Mouse (Mus musculus) hindbrain, postnatal 0 days (tissue): Measurements from ENCODE around the gene Mars. TPM values are rescaled to one million over a fixed set of nuclear protein-coding genes. Genes with fewer than 3 reads are reported as not detected.

Experiments used
- ATAC-seq: fragments of 200-750 bp; cut with Nextera tagmentation; 2 replicates; pipeline ENCODE4 v1.8.0; 2017; ENCODE audit warnings: mild to moderate bottlenecking, moderate TSS enrichment, moderate library complexity
- DNase-seq: peaks from one replicate; pipeline ENCODE4 v3.0.0-alpha.2; 2015; ENCODE audit warnings: low spot score
- H3K27ac ChIP-seq: fragments of 300-500 bp; sonication (generic); 2 replicates; pipeline ENCODE4 v1.5.1; 2014; ENCODE audit warnings: mild to moderate bottlenecking
- H3K27me3 ChIP-seq: fragments of 300-500 bp; sonication (generic); 2 replicates; pipeline ENCODE4 v1.6.1; 2014; ENCODE audit warnings: low read length, mixed read lengths; ENCODE audit not compliant: insufficient read depth
- H3K36me3 ChIP-seq: fragments of 300-500 bp; sonication (generic); 2 replicates; pipeline ENCODE4 v1.6.1; 2014; ENCODE audit warnings: low read length, mixed read lengths; ENCODE audit not compliant: insufficient read depth
- H3K4me1 ChIP-seq: fragments of 300-500 bp; sonication (generic); 2 replicates; pipeline ENCODE4 v1.6.1; 2014; ENCODE audit warnings: antibody characterized with exemption, low read length, mixed read lengths; ENCODE audit not compliant: insufficient read depth
- H3K4me2 ChIP-seq: fragments of 300-500 bp; sonication (generic); 2 replicates; pipeline ENCODE4 v1.6.1; 2014; ENCODE audit warnings: low read depth, mild to moderate bottlenecking, low read length, moderate library complexity, mixed read lengths
- H3K4me3 ChIP-seq: fragments of 300-500 bp; sonication (generic); 2 replicates; pipeline ENCODE4 v1.5.1; 2014; ENCODE audit warnings: low read length
- H3K9ac ChIP-seq: fragments of 300-500 bp; sonication (generic); replicated peaks from 2 replicates; pipeline ENCODE4 v1.6.1; 2014; ENCODE audit warnings: mild to moderate bottlenecking, low read length, moderate library complexity, mixed read lengths
- H3K9me3 ChIP-seq: fragments of 300-500 bp; sonication (generic); 2 replicates; pipeline ENCODE4 v1.6.1; 2016; ENCODE audit warnings: low read length, mixed read lengths
- CTCF ChIP-seq: IDR thresholded peaks from 2 replicates; pipeline ENCODE4 v1.5.1; 2016; ENCODE audit warnings: antibody characterized with exemption, control low read depth, low read depth
- WGBS: fragments of 180-500 bp; shearing (Covaris S2); extraction: QIAGEN DNeasy Blood & Tissue Kit; methylation state at CpG from one replicate; pipeline ENCODE4 v1.1.7; 2014; 5-methylcytosine and 5-hydroxymethylcytosine counted together
- polyA plus RNA-seq: library from polyadenylated mRNA; unstranded; fragments of >200 nt; fragmentation: Nextera tagmentation; extraction: Ambion mirVana; gene quantifications from 2 replicates; pipeline ENCODE4 v1.2.1, GENCODE M21; 2015
- total RNA-seq: library from RNA; depleted of rRNA; stranded (reverse); fragments of >200 nt; gene quantifications from 2 replicates; pipeline ENCODE4 v1.2.3, GENCODE M21; 2014

Mars gene
- total and polyA plus RNA-seq, 2 experiments from 2014 or later: 90.4 to 104 TPM

- ATAC-seq (no peak), DNase-seq (no peak)
- H3K9ac ChIP-seq: peak overlapping the region; percentile 66; the same call in 1 of the 2 replicates
- no peaks in the 10 kb centered on the region for H3K9me3 ChIP-seq
- peak overlapping the region; percentile 80 for H3K4me2 ChIP-seq
- WGBS: 45% methylated on average over 5 of the region's 5 CpGs
- peaks cover 23% of the 10 kb centered on the region for H3K4me1 ChIP-seq
- TF ChIP-seq CTCF: no peak
- H3K4me3 ChIP-seq: peak overlapping the region; percentile 69
- H3K36me3 ChIP-seq: peaks cover 24% of the 10 kb centered on the region
- H3K27ac ChIP-seq: peak overlapping the region; percentile 97; the same call in 1 of the 2 replicates
- H3K27me3 ChIP-seq: no peaks in the 10 kb centered on the region
Measured at GRCm38 (mm10) chr10:127291881-127292638, 19.5 kb downstream of the Mars start.

DNA sequence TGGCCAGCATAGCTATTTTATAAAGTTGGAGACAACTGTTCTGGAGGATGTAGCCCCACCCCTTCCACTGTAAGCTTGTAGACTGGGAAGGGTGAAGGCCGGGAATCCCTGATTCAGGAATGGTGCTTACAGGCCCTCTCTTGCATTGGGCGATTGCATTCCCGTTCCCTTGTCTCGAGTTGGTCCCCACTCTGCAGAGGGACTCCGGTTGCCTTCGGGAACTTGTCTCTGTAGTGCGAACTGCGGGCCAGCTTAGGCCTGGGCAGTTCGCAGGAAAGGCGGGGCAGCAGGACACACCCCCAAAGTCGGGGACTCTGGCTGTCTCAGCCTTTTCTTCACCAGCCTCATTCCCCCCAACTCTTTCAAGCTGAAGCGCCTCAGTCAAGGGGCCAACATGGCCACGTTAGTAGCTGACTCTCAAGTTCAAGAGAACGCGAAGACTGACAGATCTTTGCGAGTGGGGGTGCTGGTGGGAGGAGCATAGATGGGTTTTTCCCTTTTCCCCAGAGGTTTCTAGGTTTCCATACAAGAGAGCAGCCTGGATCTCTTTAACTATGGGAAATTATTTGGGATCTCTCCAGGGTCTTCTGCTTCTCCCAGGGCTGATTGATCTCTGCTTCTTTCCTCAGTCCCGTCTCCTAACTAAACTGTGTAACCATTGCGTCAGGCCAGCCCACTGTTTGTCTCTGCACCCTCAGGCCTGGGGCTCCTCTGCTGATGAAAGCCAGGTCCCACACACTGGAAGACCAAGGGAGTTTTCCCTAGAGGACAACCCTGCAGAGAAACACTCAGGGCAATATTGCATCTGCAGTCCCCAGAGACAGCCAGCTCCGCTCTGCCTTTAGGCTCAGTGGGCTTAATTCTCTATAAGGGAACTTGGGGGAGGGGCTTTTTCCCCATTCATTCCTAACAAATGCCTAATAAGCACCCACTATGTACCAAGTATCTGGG, 20.4 kb downstream of the Mars start:
- H3K36me3 ChIP-seq: peaks cover 17% of the 10 kb centered on the region
- peak; percentile 62 for DNase-seq
- WGBS: 1% methylated on average over 19 of the region's 19 CpGs
- H3K4me3 ChIP-seq: peak overlapping the region; percentile 69
- no peaks in the 10 kb centered on the region for H3K27me3 ChIP-seq
- H3K4me2 ChIP-seq: peak overlapping the region; percentile 80
- peak overlapping the region; percentile 66 for H3K9ac ChIP-seq
- no peak for TF ChIP-seq CTCF
- peak overlapping the region; percentile 97 for H3K27ac ChIP-seq
- no peaks in the 10 kb centered on the region for H3K9me3 ChIP-seq
- H3K4me1 ChIP-seq: peaks cover 32% of the 10 kb centered on the region
- ATAC-seq: peak; percentile 46

GRCm38 (mm10) chr10:127290307-127290929, 21.2 kb downstream of the Mars start:
- ATAC-seq (peak; percentile 94), DNase-seq (peak; percentile 100)
- peak overlapping the region; percentile 80 for H3K4me2 ChIP-seq
- WGBS: 0% methylated on average over 44 of the region's 47 CpGs
- peak overlapping the region; percentile 97 for H3K27ac ChIP-seq
- peak; percentile 12; the same call in 1 of the 2 replicates for TF ChIP-seq CTCF
- H3K9me3 ChIP-seq: no peaks in the 10 kb centered on the region
- peak overlapping the region; percentile 69 for H3K4me3 ChIP-seq
- peaks cover 33% of the 10 kb centered on the region for H3K4me1 ChIP-seq
- H3K9ac ChIP-seq: peak overlapping the region; percentile 66
- no peaks in the 10 kb centered on the region for H3K27me3 ChIP-seq
- peaks cover 12% of the 10 kb centered on the region for H3K36me3 ChIP-seq

DNA sequence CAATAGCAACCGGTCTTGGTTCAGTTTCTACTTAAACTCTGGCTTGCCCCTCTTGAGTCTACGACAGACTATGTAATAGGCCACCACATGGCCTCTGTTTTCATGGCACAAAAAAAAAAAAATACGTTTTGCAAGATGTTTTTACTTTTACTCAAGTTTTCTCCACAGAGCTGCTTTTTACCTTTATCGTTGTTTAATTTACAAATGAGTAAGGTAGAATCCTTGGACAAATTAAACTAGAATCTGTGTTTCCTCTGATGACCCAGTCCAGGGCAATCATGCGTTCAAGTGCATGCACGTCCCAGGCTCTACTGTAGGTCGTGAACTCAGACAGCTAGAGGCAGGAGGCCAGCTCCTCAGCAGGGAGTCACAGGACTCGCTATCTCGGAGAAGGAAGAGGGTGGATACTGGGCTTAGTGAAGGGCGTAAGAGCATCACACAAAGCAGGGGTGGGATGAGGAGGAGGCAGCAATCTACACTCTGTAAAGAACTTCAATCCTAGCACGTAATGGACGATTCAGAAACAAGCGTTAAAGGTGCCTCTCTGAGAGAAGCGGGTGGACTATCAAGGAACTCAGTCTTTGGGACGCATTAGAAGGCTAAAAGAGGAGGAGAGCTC, 21.9 kb downstream of the Mars start:
- Histone ChIP-seq H3K27me3 (no peaks in the 10 kb centered on the region), H3K4me2 (peak overlapping the region; percentile 80), H3K4me3 (peak overlapping the region; percentile 69), H3K36me3 (peaks cover 5% of the 10 kb centered on the region), H3K4me1 (peaks cover 33% of the 10 kb centered on the region), H3K27ac (peak overlapping the region; percentile 97), H3K9ac (peak overlapping the region; percentile 77), H3K9me3 (no peaks in the 10 kb centered on the region)
- ATAC-seq (peak; percentile 2; the same call in 1 of the 2 replicates), DNase-seq (peak; percentile 71)
- no peak for TF ChIP-seq CTCF
- 1% methylated on average over 15 of the region's 15 CpGs for WGBS

- Histone ChIP-seq H3K36me3 (peaks cover 8% of the 10 kb centered on the region; the same call in 1 of the 2 replicates), H3K4me3 (peak within 1 kb of the TSS; percentile 69), H3K9ac (peak within 1 kb of the TSS; percentile 77), H3K9me3 (no peaks in the 10 kb centered on the region), H3K27me3 (no peaks in the 10 kb centered on the region), H3K4me1 (peaks cover 33% of the 10 kb centered on the region), H3K4me2 (peak within 1 kb of the TSS; percentile 80), H3K27ac (peak within 1 kb of the TSS; percentile 97)
- 0% methylated on average over 39 of the region's 65 CpGs for WGBS
- ATAC-seq: peak; percentile 48
- peak; percentile 92 for DNase-seq
- no peak for TF ChIP-seq CTCF
Measured at GRCm38 (mm10) chr10:127288800-127289572, 22.6 kb downstream of the Mars start, which contains the start of gene Mbd6. TSS of gene Mbd6 (minus strand) at chr10:127289018.
